Mouse (Mus musculus): Measurements from ENCODE around the gene Actn1.

Actn1 gene

GRCm38 (mm10) chr12:80135173-80135572 lies 125.0 kb downstream of the Actn1 start:
- no peak for DNase-seq (ENCODE audit: low spot score in 2 of 2)

GRCm38 (mm10) chr12:80133011-80133545 lies 127.1 kb downstream of the Actn1 start:
- no peak for DNase-seq (ENCODE audit: low spot score in 2 of 2)

- DNase-seq (ENCODE audit: low spot score in 2 of 2), result peak; percentile 76 to 92
These were observed 127.7 kb downstream of the Actn1 start for GRCm38 (mm10) chr12:80132250-80133003.

GRCm38 (mm10) chr12:80131359-80132249 lies 128.6 kb downstream of the Actn1 start:
- no peak for DNase-seq (ENCODE audit: low spot score in 2 of 2)

- no peak for DNase-seq (ENCODE audit: low spot score in 2 of 2)
These were observed 129.4 kb downstream of the Actn1 start for GRCm38 (mm10) chr12:80130558-80131358.

- no peak for DNase-seq (ENCODE audit: low spot score in 2 of 2)
These were observed 130.6 kb downstream of the Actn1 start for GRCm38 (mm10) chr12:80129531-80129930.

- DNase-seq (ENCODE audit: low spot score in 2 of 2), result no peak
These were observed 132.9 kb downstream of the Actn1 start for GRCm38 (mm10) chr12:80127191-80127762.

GRCm38 (mm10) chr12:80125316-80125715 lies 134.9 kb downstream of the Actn1 start:
- no peak for DNase-seq (ENCODE audit: low spot score in 2 of 2)

- DNase-seq (ENCODE audit: low spot score in 2 of 2), result no peak
These were observed 135.4 kb downstream of the Actn1 start for GRCm38 (mm10) chr12:80124756-80125155.

GRCm38 (mm10) chr12:80124211-80124610 lies 136.0 kb downstream of the Actn1 start:
- no peak for DNase-seq (ENCODE audit: low spot score in 2 of 2)

GRCm38 (mm10) chr12:80123227-80123803 lies 136.9 kb downstream of the Actn1 start:
- DNase-seq (ENCODE audit: low spot score in 2 of 2), result peak in 1 of 2 experiments; percentile 52

- DNase-seq (ENCODE audit: low spot score in 2 of 2), result no peak
These were observed 138.7 kb downstream of the Actn1 start for GRCm38 (mm10) chr12:80121438-80121837.

- no peak for DNase-seq (ENCODE audit: low spot score in 2 of 2)
These were observed 141.6 kb downstream of the Actn1 start for GRCm38 (mm10) chr12:80118588-80118987.
